Mouse (Mus musculus): Measurements from ENCODE around the gene Abcb11. TPM values are rescaled to one million over a fixed set of nuclear protein-coding genes. Genes with fewer than 3 reads are reported as not detected.

Gene Abcb11
- polyA plus RNA-seq, 1 experiment from 2014 or later = 0.96 TPM

GRCm38 (mm10) chr2:69226876-69227275, 115.5 kb downstream of the Abcb11 start:
- no peak overlapping the region for H3K4me2 ChIP-seq (replicated peaks; ENCODE audit: low read depth)
- H3K27me3 ChIP-seq (ENCODE audit: control insufficient read depth, insufficient read depth, low read length) = no peaks in the 10 kb centered on the region
- H3K27ac ChIP-seq (replicated peaks) = no peak overlapping the region
- no peaks in the 10 kb centered on the region for H3K36me3 ChIP-seq (ENCODE audit: control insufficient read depth, insufficient read depth, low read length)
- no peak for TF ChIP-seq CTCF (IDR thresholded peaks at IDR 0.05; ENCODE audit: low read depth)
- no peak for TF ChIP-seq EP300 (optimal IDR thresholded peaks at IDR 0.05)
- H3K4me3 ChIP-seq (ENCODE audit: low read depth, low read length) = no peak overlapping the region
- ATAC-seq (ENCODE audit: low FRiP score, low TSS enrichment) (no peak), DNase-seq (ENCODE audit: low spot score) (no peak)
- H3K9me3 ChIP-seq (ENCODE audit: control insufficient read depth, low read length) = no peaks in the 10 kb centered on the region
- H3K9ac ChIP-seq (ENCODE audit: low read length) = no peak overlapping the region
- H3K4me1 ChIP-seq (replicated peaks; ENCODE audit: control insufficient read depth, insufficient read depth) = no peaks in the 10 kb centered on the region
- 87% methylated on average over 9 of the region's 9 CpGs for WGBS

GRCm38 (mm10) chr2:69224724-69225123, 117.7 kb downstream of the Abcb11 start:
- H3K4me1 ChIP-seq (replicated peaks; ENCODE audit: control insufficient read depth, insufficient read depth) = no peaks in the 10 kb centered on the region
- ATAC-seq (ENCODE audit: low FRiP score, low TSS enrichment) (no peak), DNase-seq (ENCODE audit: low spot score) (no peak)
- no peaks in the 10 kb centered on the region for H3K27me3 ChIP-seq (ENCODE audit: control insufficient read depth, insufficient read depth, low read length)
- no peak overlapping the region for H3K4me2 ChIP-seq (replicated peaks; ENCODE audit: low read depth)
- no peaks in the 10 kb centered on the region for H3K36me3 ChIP-seq (ENCODE audit: control insufficient read depth, insufficient read depth, low read length)
- no peaks in the 10 kb centered on the region for H3K9me3 ChIP-seq (ENCODE audit: control insufficient read depth, low read length)
- H3K4me3 ChIP-seq (ENCODE audit: low read depth, low read length) = no peak overlapping the region
- WGBS = 35% methylated on average over 2 of the region's 2 CpGs
- TF ChIP-seq EP300 (optimal IDR thresholded peaks at IDR 0.05) (no peak), CTCF (IDR thresholded peaks at IDR 0.05; ENCODE audit: low read depth) (no peak)
- H3K9ac ChIP-seq (ENCODE audit: low read length) = no peak overlapping the region
- no peak overlapping the region for H3K27ac ChIP-seq (replicated peaks)

- no peak overlapping the region for H3K9ac ChIP-seq (ENCODE audit: low read length)
- no peak for DNase-seq (ENCODE audit: low spot score)
Measured at GRCm38 (mm10) chr2:69222815-69223214, 119.6 kb downstream of the Abcb11 start.

GRCm38 (mm10) chr2:69221868-69222416, 120.5 kb downstream of the Abcb11 start:
- Histone ChIP-seq H3K27me3 (ENCODE audit: control insufficient read depth, insufficient read depth, low read length) (no peaks in the 10 kb centered on the region), H3K4me3 (ENCODE audit: low read depth, low read length) (no peak overlapping the region), H3K4me2 (replicated peaks; ENCODE audit: low read depth) (no peak overlapping the region), H3K9ac (ENCODE audit: low read length) (no peak overlapping the region), H3K27ac (replicated peaks) (no peak overlapping the region), H3K9me3 (ENCODE audit: control insufficient read depth, low read length) (no peaks in the 10 kb centered on the region), H3K4me1 (replicated peaks; ENCODE audit: control insufficient read depth, insufficient read depth) (no peaks in the 10 kb centered on the region), H3K36me3 (ENCODE audit: control insufficient read depth, insufficient read depth, low read length) (no peaks in the 10 kb centered on the region)
- ATAC-seq (ENCODE audit: low FRiP score, low TSS enrichment) = no peak
- 60% methylated on average over 5 of the region's 5 CpGs for WGBS
- DNase-seq (ENCODE audit: low spot score) = no peak
- no peak for TF ChIP-seq EP300 (optimal IDR thresholded peaks at IDR 0.05)

More at GRCm38 (mm10) chr2:69222815-69223214, 119.6 kb downstream of the Abcb11 start:
- Histone ChIP-seq H3K27ac (replicated peaks) (no peak overlapping the region), H3K27me3 (ENCODE audit: control insufficient read depth, insufficient read depth, low read length) (no peaks in the 10 kb centered on the region), H3K4me1 (replicated peaks; ENCODE audit: control insufficient read depth, insufficient read depth) (no peaks in the 10 kb centered on the region), H3K36me3 (ENCODE audit: control insufficient read depth, insufficient read depth, low read length) (no peaks in the 10 kb centered on the region), H3K9me3 (ENCODE audit: control insufficient read depth, low read length) (no peaks in the 10 kb centered on the region), H3K4me2 (replicated peaks; ENCODE audit: low read depth) (no peak overlapping the region), H3K4me3 (ENCODE audit: low read depth, low read length) (no peak overlapping the region)
- 79% methylated on average over 10 of the region's 10 CpGs for WGBS
- TF ChIP-seq EP300 (optimal IDR thresholded peaks at IDR 0.05) (no peak), CTCF (IDR thresholded peaks at IDR 0.05; ENCODE audit: low read depth) (no peak)
- no peak for ATAC-seq (ENCODE audit: low FRiP score, low TSS enrichment)

- Histone ChIP-seq H3K4me1 (replicated peaks; ENCODE audit: control insufficient read depth, insufficient read depth) (no peaks in the 10 kb centered on the region), H3K27me3 (ENCODE audit: control insufficient read depth, insufficient read depth, low read length) (no peaks in the 10 kb centered on the region), H3K27ac (replicated peaks) (no peak overlapping the region), H3K9me3 (ENCODE audit: control insufficient read depth, low read length) (no peaks in the 10 kb centered on the region), H3K4me2 (replicated peaks; ENCODE audit: low read depth) (no peak overlapping the region), H3K9ac (ENCODE audit: low read length) (no peak overlapping the region), H3K4me3 (ENCODE audit: low read depth, low read length) (no peak overlapping the region), H3K36me3 (ENCODE audit: control insufficient read depth, insufficient read depth, low read length) (no peaks in the 10 kb centered on the region)
- WGBS = 36% methylated on average over 7 of the region's 7 CpGs
- DNase-seq (ENCODE audit: low spot score) = no peak
- no peak for ATAC-seq (ENCODE audit: low FRiP score, low TSS enrichment)
- TF ChIP-seq CTCF (IDR thresholded peaks at IDR 0.05; ENCODE audit: low read depth) (no peak), EP300 (optimal IDR thresholded peaks at IDR 0.05) (no peak)
Measured at GRCm38 (mm10) chr2:69215242-69215641, 127.2 kb downstream of the Abcb11 start.

GRCm38 (mm10) chr2:69212652-69213051, 129.8 kb downstream of the Abcb11 start:
- H3K27ac ChIP-seq (replicated peaks) = no peak overlapping the region
- H3K4me2 ChIP-seq (replicated peaks; ENCODE audit: low read depth) = no peak overlapping the region
- TF ChIP-seq CTCF (IDR thresholded peaks at IDR 0.05; ENCODE audit: low read depth) (no peak), EP300 (optimal IDR thresholded peaks at IDR 0.05) (no peak)
- no peaks in the 10 kb centered on the region for H3K4me1 ChIP-seq (replicated peaks; ENCODE audit: control insufficient read depth, insufficient read depth)
- no peaks in the 10 kb centered on the region for H3K36me3 ChIP-seq (ENCODE audit: control insufficient read depth, insufficient read depth, low read length)
- H3K27me3 ChIP-seq (ENCODE audit: control insufficient read depth, insufficient read depth, low read length) = no peaks in the 10 kb centered on the region
- DNase-seq (ENCODE audit: low spot score) = no peak
- no peak overlapping the region for H3K4me3 ChIP-seq (ENCODE audit: low read depth, low read length)
- H3K9ac ChIP-seq (ENCODE audit: low read length) = no peak overlapping the region
- WGBS = 68% methylated on average over 10 of the region's 10 CpGs
- ATAC-seq (ENCODE audit: low FRiP score, low TSS enrichment) = no peak
- no peaks in the 10 kb centered on the region for H3K9me3 ChIP-seq (ENCODE audit: control insufficient read depth, low read length)

Measured in stomach, postnatal 0 days (tissue).